Mouse (Mus musculus) midbrain, embryonic 13.5 days (tissue): ENCODE measurements around the gene 4930447C04Rik. TPM values are rescaled to one million over a fixed set of nuclear protein-coding genes. Genes with fewer than 3 reads are reported as not detected.

Experiments
- ATAC-seq: fragments of 200-750 bp; cut with Nextera tagmentation; 2 replicates; pipeline ENCODE4 v1.8.0; 2017; ENCODE audit warnings: mild to moderate bottlenecking, moderate TSS enrichment, moderate library complexity
- H3K27ac ChIP-seq: fragments of 300-500 bp; sonication (generic); 2 replicates; pipeline ENCODE4 v1.5.1; 2015; ENCODE audit warnings: inconsistent platforms, mild to moderate bottlenecking, moderate library complexity
- H3K27me3 ChIP-seq: fragments of 300-500 bp; sonication (generic); 2 replicates; pipeline ENCODE4 v1.6.1; 2015; ENCODE audit warnings: mild to moderate bottlenecking, inconsistent platforms
- H3K36me3 ChIP-seq: fragments of 300-500 bp; sonication (generic); 2 replicates; pipeline ENCODE4 v1.6.1; 2015; ENCODE audit warnings: mild to moderate bottlenecking, inconsistent platforms
- H3K4me1 ChIP-seq: fragments of 300-500 bp; sonication (generic); replicated peaks from 2 replicates; pipeline ENCODE4 v1.6.1; 2015; ENCODE audit warnings: inconsistent platforms
- H3K4me2 ChIP-seq: fragments of 300-500 bp; sonication (generic); replicated peaks from 2 replicates; pipeline ENCODE4 v1.6.1; 2015; ENCODE audit warnings: moderate library complexity, mild to moderate bottlenecking, inconsistent platforms
- H3K4me3 ChIP-seq: fragments of 300-500 bp; sonication (generic); replicated peaks from 2 replicates; pipeline ENCODE4 v1.5.1; 2015; ENCODE audit warnings: mild to moderate bottlenecking, inconsistent platforms
- H3K9ac ChIP-seq: fragments of 300-500 bp; sonication (generic); replicated peaks from 2 replicates; pipeline ENCODE4 v1.6.1; 2015; ENCODE audit warnings: mild to moderate bottlenecking, inconsistent platforms
- H3K9me3 ChIP-seq: fragments of 300-500 bp; sonication (generic); 2 replicates; pipeline ENCODE4 v1.6.1; 2016; ENCODE audit warnings: mild to moderate bottlenecking, inconsistent platforms
- WGBS: fragments of 180-500 bp; shearing (Covaris S2); methylation state at CpG from one replicate; pipeline ENCODE4 v1.1.7; 2015; 5-methylcytosine and 5-hydroxymethylcytosine counted together
- polyA plus RNA-seq: library from polyadenylated mRNA; unstranded; fragments of >200 nt; fragmentation: Nextera tagmentation; extraction: Ambion mirVana; gene quantifications from 2 replicates; pipeline ENCODE4 v1.2.1, GENCODE M21; 2015

The 4930447C04Rik gene
- polyA plus RNA-seq, 1 experiment from 2014 or later, result 3.2 TPM

GRCm38 (mm10) chr12:72831711-72832432 is 108.7 kb downstream of the 4930447C04Rik start:
- Histone ChIP-seq H3K4me3 (peak overlapping the region; percentile 41), H3K9ac (peak overlapping the region; percentile 59), H3K36me3 (no peaks in the 10 kb centered on the region), H3K4me1 (peaks cover 11% of the 10 kb centered on the region; the same call in 1 of the 2 replicates), H3K27me3 (peaks cover 83% of the 10 kb centered on the region), H3K27ac (peak overlapping the region; percentile 53; the same call in 1 of the 2 replicates), H3K9me3 (no peaks in the 10 kb centered on the region), H3K4me2 (peak overlapping the region; percentile 61)
- 7% methylated on average over 42 of the region's 42 CpGs for WGBS
- ATAC-seq, result peak; percentile 87

Other genes with a start within 250 kb of the 4930447C04Rik start
- gene Ppm1a, start 183.3 kb downstream of the 4930447C04Rik start, polyA plus RNA-seq, result 47.3 and 57.7 TPM in 2 replicates
- 0.86 and 2.5 TPM in 2 replicates for gene Six6, start 882 bp downstream of the 4930447C04Rik start, polyA plus RNA-seq
- 0.64 and 0.70 TPM in 2 replicates for gene Six1, start 113.1 kb upstream of the 4930447C04Rik start, polyA plus RNA-seq
- gene Six4, start 172.7 kb upstream of the 4930447C04Rik start, polyA plus RNA-seq, result 0.37 and 0.61 TPM in 2 replicates
- 18.8 and 19.2 TPM in 2 replicates for gene Mnat1, start 182.9 kb upstream of the 4930447C04Rik start, polyA plus RNA-seq